Mouse (Mus musculus): ENCODE measurements around the gene Ube4b. TPM values are rescaled to one million over a fixed set of nuclear protein-coding genes. Genes with fewer than 3 reads are reported as not detected.

Ube4b gene
- polyA plus RNA-seq, 1 experiment from 2014 or later, result 55.3 TPM

- no peak overlapping the region for H3K27ac ChIP-seq (ENCODE audit: low read depth, low read length)
- no peak overlapping the region for H3K9ac ChIP-seq (replicated peaks; ENCODE audit: low read depth, low read length)
- H3K4me3 ChIP-seq (ENCODE audit: low read depth, low read length), result no peak overlapping the region
- ATAC-seq (ENCODE audit: low read depth), result no peak
- WGBS, result 57% methylated on average over 19 of the region's 19 CpGs
- no peak overlapping the region for H3K4me2 ChIP-seq (ENCODE audit: low read depth, low read length)
- H3K36me3 ChIP-seq (ENCODE audit: control insufficient read depth, insufficient read depth, low read length), result no peaks in the 10 kb centered on the region; the same call in 1 of the 2 replicates
- no peaks in the 10 kb centered on the region for H3K9me3 ChIP-seq (ENCODE audit: control insufficient read depth, low read length)
- 0 out of 2 replicates have a peak, but pooled peaks cover 14% of the 10 kb centered on the region for H3K4me1 ChIP-seq (ENCODE audit: control insufficient read depth, insufficient read depth, low read length)
- H3K27me3 ChIP-seq (ENCODE audit: control insufficient read depth, insufficient read depth, low read length), result no peaks in the 10 kb centered on the region
Observed at GRCm38 (mm10) chr4:149404640-149405465, 21.7 kb downstream of the Ube4b start.

DNA sequence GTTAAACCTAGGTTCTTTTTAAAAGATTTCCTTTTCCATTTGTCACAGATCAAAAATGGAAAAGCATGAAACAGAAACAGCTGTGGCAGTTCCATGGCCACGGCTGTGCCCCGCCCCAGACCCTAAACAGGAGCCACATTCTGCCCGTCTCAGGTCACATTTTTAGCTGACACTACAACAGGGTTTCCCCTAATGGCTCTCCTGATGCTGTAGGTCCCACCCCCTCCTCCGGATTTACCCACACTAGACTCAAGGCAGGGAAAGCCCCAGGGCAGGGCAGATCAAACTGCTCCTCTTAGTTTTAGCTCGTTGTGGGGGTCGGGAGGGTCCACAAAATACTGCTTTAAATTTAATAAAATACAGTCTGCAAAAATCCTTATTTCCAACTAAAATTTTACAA lies 23.5 kb downstream of the Ube4b start:
- Histone ChIP-seq H3K4me3 (ENCODE audit: low read depth, low read length) (no peak overlapping the region), H3K4me2 (ENCODE audit: low read depth, low read length) (no peak overlapping the region), H3K9me3 (ENCODE audit: control insufficient read depth, low read length) (no peaks in the 10 kb centered on the region), H3K36me3 (ENCODE audit: control insufficient read depth, insufficient read depth, low read length) (peaks cover 1% of the 10 kb centered on the region), H3K27ac (ENCODE audit: low read depth, low read length) (no peak overlapping the region), H3K4me1 (ENCODE audit: control insufficient read depth, insufficient read depth, low read length) (0 out of 2 replicates have a peak, but pooled peaks cover 11% of the 10 kb centered on the region), H3K9ac (replicated peaks; ENCODE audit: low read depth, low read length) (no peak overlapping the region), H3K27me3 (ENCODE audit: control insufficient read depth, insufficient read depth, low read length) (no peaks in the 10 kb centered on the region)
- 35% methylated on average over 6 of the region's 6 CpGs for WGBS
- no peak for ATAC-seq (ENCODE audit: low read depth)

DNA sequence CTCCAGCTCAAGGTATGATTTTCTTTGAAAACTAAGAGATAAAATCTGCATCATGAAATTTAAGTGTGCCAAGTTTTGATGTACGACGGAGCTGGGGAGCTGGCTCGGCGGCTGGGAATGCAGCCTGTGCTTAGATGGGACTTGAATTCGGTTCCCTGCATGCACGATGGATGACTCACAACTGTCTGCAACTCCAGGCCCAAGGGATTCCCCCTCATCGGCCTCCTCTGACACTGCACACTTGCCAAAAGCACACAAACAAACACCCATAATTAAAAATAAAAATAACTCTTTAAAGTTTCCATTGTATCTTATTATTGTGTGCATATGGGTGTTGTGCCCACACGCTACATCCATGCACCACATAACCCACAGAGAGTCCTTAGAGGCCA lies 25.0 kb downstream of the Ube4b start:
- H3K4me1 ChIP-seq (ENCODE audit: control insufficient read depth, insufficient read depth, low read length), result 0 out of 2 replicates have a peak, but pooled peaks cover 11% of the 10 kb centered on the region
- WGBS, result 82% methylated on average over 8 of the region's 8 CpGs
- no peaks in the 10 kb centered on the region for H3K9me3 ChIP-seq (ENCODE audit: control insufficient read depth, low read length)
- no peak for ATAC-seq (ENCODE audit: low read depth)
- H3K9ac ChIP-seq (replicated peaks; ENCODE audit: low read depth, low read length), result no peak overlapping the region
- no peak overlapping the region for H3K4me3 ChIP-seq (ENCODE audit: low read depth, low read length)
- H3K27me3 ChIP-seq (ENCODE audit: control insufficient read depth, insufficient read depth, low read length), result no peaks in the 10 kb centered on the region
- peaks cover 14% of the 10 kb centered on the region for H3K36me3 ChIP-seq (ENCODE audit: control insufficient read depth, insufficient read depth, low read length)
- H3K4me2 ChIP-seq (ENCODE audit: low read depth, low read length), result no peak overlapping the region
- H3K27ac ChIP-seq (ENCODE audit: low read depth, low read length), result no peak overlapping the region

DNA sequence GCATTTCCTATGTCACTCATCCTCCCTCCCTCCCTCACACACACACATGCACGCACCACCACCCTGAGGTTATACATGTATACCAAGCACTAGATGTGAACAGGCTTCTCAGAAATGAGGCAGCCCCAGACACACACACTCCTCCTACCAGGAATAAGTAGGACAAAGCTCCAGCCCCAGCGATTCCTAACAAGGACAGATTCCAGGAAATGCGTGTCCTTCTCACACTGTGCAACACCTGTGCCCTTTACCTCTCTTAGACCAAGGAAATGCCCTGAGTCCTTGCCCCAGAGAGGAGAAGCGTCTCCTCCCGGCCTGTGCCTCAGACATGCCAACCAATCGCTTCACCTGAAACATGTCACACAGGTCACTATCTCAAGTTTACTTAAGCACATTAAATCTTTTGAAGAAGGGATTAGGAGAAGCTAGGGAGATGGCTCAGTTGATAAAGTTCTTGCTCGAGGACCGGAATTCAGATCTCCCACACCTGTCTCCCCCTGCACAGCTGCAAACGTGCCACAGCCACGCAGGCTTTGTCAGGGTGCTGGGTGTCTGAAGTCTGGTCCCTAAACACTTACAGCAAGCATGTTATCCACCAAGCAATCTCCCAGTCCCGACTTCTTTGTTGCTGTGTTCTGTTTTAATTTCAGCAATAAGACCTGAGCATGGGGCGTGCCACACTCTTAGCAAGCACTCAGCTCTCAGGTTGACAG lies 25.5 kb downstream of the Ube4b start:
- H3K27ac ChIP-seq (ENCODE audit: low read depth, low read length), result no peak overlapping the region
- ATAC-seq (ENCODE audit: low read depth), result no peak
- H3K4me3 ChIP-seq (ENCODE audit: low read depth, low read length), result no peak overlapping the region
- H3K9me3 ChIP-seq (ENCODE audit: control insufficient read depth, low read length), result no peaks in the 10 kb centered on the region
- no peak overlapping the region for H3K9ac ChIP-seq (replicated peaks; ENCODE audit: low read depth, low read length)
- H3K4me1 ChIP-seq (ENCODE audit: control insufficient read depth, insufficient read depth, low read length), result 0 out of 2 replicates have a peak, but pooled peaks cover 11% of the 10 kb centered on the region
- peaks cover 14% of the 10 kb centered on the region for H3K36me3 ChIP-seq (ENCODE audit: control insufficient read depth, insufficient read depth, low read length)
- H3K27me3 ChIP-seq (ENCODE audit: control insufficient read depth, insufficient read depth, low read length), result no peaks in the 10 kb centered on the region
- no peak overlapping the region for H3K4me2 ChIP-seq (ENCODE audit: low read depth, low read length)
- WGBS, result 93% methylated on average over 12 of the region's 12 CpGs

GRCm38 (mm10) chr4:149399331-149399910 lies 27.1 kb downstream of the Ube4b start:
- WGBS, result 52% methylated on average over 4 of the region's 4 CpGs
- Histone ChIP-seq H3K9ac (replicated peaks; ENCODE audit: low read depth, low read length) (no peak overlapping the region), H3K4me1 (ENCODE audit: control insufficient read depth, insufficient read depth, low read length) (0 out of 2 replicates have a peak, but pooled peaks cover 10% of the 10 kb centered on the region), H3K4me3 (ENCODE audit: low read depth, low read length) (no peak overlapping the region), H3K27me3 (ENCODE audit: control insufficient read depth, insufficient read depth, low read length) (no peaks in the 10 kb centered on the region), H3K4me2 (ENCODE audit: low read depth, low read length) (no peak overlapping the region), H3K9me3 (ENCODE audit: control insufficient read depth, low read length) (no peaks in the 10 kb centered on the region), H3K36me3 (ENCODE audit: control insufficient read depth, insufficient read depth, low read length) (peaks cover 14% of the 10 kb centered on the region), H3K27ac (ENCODE audit: low read depth, low read length) (no peak overlapping the region)
- ATAC-seq (ENCODE audit: low read depth), result no peak

DNA sequence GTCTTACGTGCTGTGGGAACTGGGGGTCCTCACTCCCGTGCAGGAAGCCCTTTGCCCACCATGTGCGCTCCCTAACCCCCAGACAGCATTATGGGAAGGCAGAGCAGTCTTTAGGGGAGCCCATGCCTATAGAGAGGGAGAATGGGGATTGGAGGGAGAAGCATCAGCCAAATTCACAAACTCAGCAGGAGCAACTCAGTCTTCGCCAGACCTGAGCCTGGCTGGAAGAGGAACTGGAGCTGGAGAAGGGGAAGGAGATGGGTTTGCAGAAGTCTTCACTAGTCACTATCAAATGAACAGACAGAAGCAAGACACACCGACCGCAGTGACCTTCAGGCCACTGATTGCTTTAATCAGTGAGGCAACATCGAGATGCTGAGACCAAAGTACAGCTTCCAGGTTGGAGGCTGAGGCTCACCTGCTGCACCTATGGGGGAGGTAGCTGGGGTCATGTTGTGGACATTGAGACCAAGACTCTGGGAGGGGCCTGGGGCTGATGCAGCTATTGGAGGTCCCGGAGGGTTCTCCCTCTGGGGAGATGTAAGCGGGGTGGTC lies 28.3 kb downstream of the Ube4b start:
- Histone ChIP-seq H3K4me1 (ENCODE audit: control insufficient read depth, insufficient read depth, low read length) (no peaks in the 10 kb centered on the region), H3K36me3 (ENCODE audit: control insufficient read depth, insufficient read depth, low read length) (peaks cover 14% of the 10 kb centered on the region), H3K27me3 (ENCODE audit: control insufficient read depth, insufficient read depth, low read length) (no peaks in the 10 kb centered on the region), H3K9ac (replicated peaks; ENCODE audit: low read depth, low read length) (no peak overlapping the region), H3K4me3 (ENCODE audit: low read depth, low read length) (no peak overlapping the region), H3K27ac (ENCODE audit: low read depth, low read length) (no peak overlapping the region), H3K9me3 (ENCODE audit: control insufficient read depth, low read length) (no peaks in the 10 kb centered on the region), H3K4me2 (ENCODE audit: low read depth, low read length) (no peak overlapping the region)
- 97% methylated on average over 9 of the region's 9 CpGs for WGBS
- no peak for ATAC-seq (ENCODE audit: low read depth)

DNA sequence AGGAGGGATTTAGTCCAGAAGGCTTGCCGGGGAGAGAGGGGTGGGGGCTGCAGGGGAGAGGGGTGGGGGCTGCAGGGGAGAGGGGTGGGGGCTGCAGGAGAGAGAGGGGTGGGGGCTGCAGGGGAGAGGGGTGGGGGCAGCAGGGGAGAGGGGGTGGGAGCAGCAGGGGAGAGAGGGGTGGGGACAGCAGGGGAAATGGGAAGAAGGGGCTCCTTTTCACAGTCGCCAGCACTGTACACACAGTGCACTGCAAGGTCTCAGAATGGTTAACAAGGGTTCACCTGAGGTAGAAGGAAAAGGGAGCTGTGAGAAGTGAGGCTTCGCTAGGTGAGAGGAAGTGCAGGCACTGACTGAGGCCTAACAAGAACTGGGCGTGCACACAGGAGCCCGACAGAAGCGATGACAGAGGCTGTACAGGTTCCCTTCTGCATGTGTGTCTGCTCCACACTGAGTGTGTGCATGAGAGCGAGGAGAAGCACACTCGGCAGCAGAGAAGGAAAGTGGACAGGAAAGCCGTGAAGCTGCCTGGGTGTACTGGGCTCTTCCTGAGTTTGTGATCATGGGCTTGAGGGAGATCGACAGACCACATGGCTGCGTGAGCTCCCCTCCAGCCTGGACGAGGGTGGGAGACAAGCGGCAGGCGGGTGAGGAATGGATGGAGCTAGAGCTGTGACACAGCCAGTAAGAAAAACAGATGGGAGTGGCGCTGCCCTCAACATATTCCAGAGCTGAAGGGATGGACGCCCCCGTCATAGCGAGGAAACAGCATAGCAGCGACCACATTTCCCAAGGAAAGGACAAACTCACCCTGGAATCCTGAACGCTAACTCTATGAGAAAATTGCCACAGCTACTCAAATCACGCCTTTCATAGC lies 29.9 kb downstream of the Ube4b start:
- peaks cover 18% of the 10 kb centered on the region for H3K36me3 ChIP-seq (ENCODE audit: control insufficient read depth, insufficient read depth, low read length)
- 72% methylated on average over 21 of the region's 21 CpGs for WGBS
- H3K4me3 ChIP-seq (ENCODE audit: low read depth, low read length), result no peak overlapping the region
- H3K4me2 ChIP-seq (ENCODE audit: low read depth, low read length), result no peak overlapping the region
- ATAC-seq (ENCODE audit: low read depth), result no peak
- no peak overlapping the region for H3K9ac ChIP-seq (replicated peaks; ENCODE audit: low read depth, low read length)
- H3K27me3 ChIP-seq (ENCODE audit: control insufficient read depth, insufficient read depth, low read length), result no peaks in the 10 kb centered on the region
- no peaks in the 10 kb centered on the region for H3K4me1 ChIP-seq (ENCODE audit: control insufficient read depth, insufficient read depth, low read length)
- no peak overlapping the region for H3K27ac ChIP-seq (ENCODE audit: low read depth, low read length)
- H3K9me3 ChIP-seq (ENCODE audit: control insufficient read depth, low read length), result no peaks in the 10 kb centered on the region

DNA sequence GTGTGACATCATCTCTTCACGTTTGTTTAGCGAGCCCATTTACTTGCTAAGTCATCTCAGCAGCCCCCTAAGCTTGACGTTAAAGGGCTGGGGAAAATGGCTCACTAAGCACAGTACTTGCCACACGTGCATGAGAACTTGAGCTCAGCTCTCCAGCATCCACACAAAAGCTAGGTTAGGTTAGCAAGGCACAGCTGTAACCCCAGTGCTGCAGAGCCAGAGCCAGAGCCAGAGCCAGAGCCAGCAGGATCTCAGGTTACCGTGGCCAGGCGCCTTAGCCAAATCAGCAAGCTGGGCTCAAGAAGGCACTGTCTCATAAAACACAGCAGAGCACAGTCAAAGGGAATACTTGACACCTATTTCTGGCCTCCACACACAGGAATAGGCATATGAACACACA lies 31.0 kb downstream of the Ube4b start:
- no peaks in the 10 kb centered on the region for H3K27me3 ChIP-seq (ENCODE audit: control insufficient read depth, insufficient read depth, low read length)
- no peak overlapping the region for H3K4me2 ChIP-seq (ENCODE audit: low read depth, low read length)
- no peak overlapping the region for H3K4me3 ChIP-seq (ENCODE audit: low read depth, low read length)
- H3K4me1 ChIP-seq (ENCODE audit: control insufficient read depth, insufficient read depth, low read length), result no peaks in the 10 kb centered on the region
- H3K27ac ChIP-seq (ENCODE audit: low read depth, low read length), result no peak overlapping the region
- no peak overlapping the region for H3K9ac ChIP-seq (replicated peaks; ENCODE audit: low read depth, low read length)
- no peak for ATAC-seq (ENCODE audit: low read depth)
- WGBS, result 74% methylated on average over 6 of the region's 6 CpGs
- peaks cover 20% of the 10 kb centered on the region for H3K36me3 ChIP-seq (ENCODE audit: control insufficient read depth, insufficient read depth, low read length)
- no peaks in the 10 kb centered on the region for H3K9me3 ChIP-seq (ENCODE audit: control insufficient read depth, low read length)

Measured in neural tube, embryonic 14.5 days (tissue).